Mouse (Mus musculus): ENCODE data around the gene Tom1l2.

DNA sequence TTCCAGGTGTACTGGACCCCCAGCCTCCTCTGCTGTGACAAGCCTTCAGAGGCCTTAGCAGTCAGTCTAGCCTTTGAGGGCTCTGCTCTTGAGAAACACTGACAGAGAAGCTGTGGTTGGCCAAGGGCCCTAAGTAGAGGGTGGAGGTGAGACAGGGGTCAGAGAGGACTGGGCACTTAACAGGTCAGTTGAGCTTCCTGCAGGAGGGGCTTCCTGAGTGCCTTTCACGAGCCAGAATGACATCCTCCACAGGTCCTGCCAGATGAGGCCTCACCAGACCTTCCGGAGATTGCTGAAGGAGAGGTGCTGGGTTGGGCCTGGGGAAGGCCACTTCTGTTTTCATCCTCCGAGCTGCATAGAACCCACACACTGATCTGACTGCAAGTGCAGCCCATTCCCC is 124.2 kb downstream of the Tom1l2 start:
- TF ChIP-seq CTCF (IDR thresholded peaks at IDR 0.05; ENCODE audit: control insufficient read depth, insufficient read depth, insufficient replicate concordance, low read depth, low read length) (no peak), POLR2A (IDR thresholded peaks at IDR 0.05; ENCODE audit: control insufficient read depth, low read depth, low read length) (no peak)

Measured in testis, adult 2 months (tissue).